Mouse (Mus musculus) ES-E14 (cell line): ENCODE data around the gene Kcnj11.

Source experiments
- CHD2 ChIP-seq: IDR thresholded peaks from 2 replicates; pipeline ENCODE4 v1.6.1; 2014; ENCODE audit warnings: mild to moderate bottlenecking, low read depth, low read length, inconsistent platforms
- HCFC1 ChIP-seq: IDR thresholded peaks from 2 replicates; pipeline ENCODE4 v1.6.1; 2012; ENCODE audit warnings: low read length, inconsistent platforms, borderline replicate concordance; ENCODE audit not compliant: insufficient read depth
- MAFK ChIP-seq: IDR thresholded peaks from 2 replicates; pipeline ENCODE4 v1.6.1; 2014; ENCODE audit warnings: mild to moderate bottlenecking, low read depth, low read length, inconsistent platforms; ENCODE audit not compliant: insufficient read depth
- ZC3H11A ChIP-seq: IDR thresholded peaks from 2 replicates; pipeline ENCODE4 v1.6.1; 2012; ENCODE audit warnings: low read depth, mild to moderate bottlenecking, inconsistent platforms, low read length, borderline replicate concordance
- ZNF384 ChIP-seq: IDR thresholded peaks from 2 replicates; pipeline ENCODE4 v1.6.1; 2012; ENCODE audit warnings: low read depth, low read length, inconsistent platforms

DNA sequence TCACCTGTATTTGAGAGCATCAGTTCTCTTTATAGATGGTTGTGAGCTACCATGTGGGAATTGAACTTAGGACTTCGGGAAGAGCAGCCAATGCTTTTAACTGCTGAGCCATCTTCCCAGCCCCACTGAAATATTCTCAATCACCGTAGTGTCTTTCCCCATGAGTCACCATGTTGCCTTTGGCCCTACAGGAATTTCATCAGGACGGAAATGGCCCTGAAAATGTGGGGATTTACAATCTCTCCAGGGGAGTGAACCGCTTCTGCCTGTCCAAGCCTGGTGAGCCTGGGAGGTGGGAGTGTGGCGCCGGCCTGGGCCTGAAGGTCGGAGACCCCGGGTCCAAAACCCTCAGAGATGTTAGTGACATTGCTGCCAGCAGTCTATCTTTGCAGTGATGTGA, 39.9 kb downstream of the Kcnj11 start:
- TF ChIP-seq HCFC1 = no peak
- no peak for TF ChIP-seq ZC3H11A
- no peak for TF ChIP-seq CHD2
- TF ChIP-seq ZNF384 = no peak
- no peak for TF ChIP-seq MAFK
